Mouse (Mus musculus) lung, postnatal 0 days (tissue): Measurements from ENCODE around the gene Ssr1.

ENCODE experiments used
- CTCF ChIP-seq: IDR thresholded peaks from 2 replicates; pipeline ENCODE4 v1.5.1; 2016; ENCODE audit warnings: antibody characterized with exemption, mild to moderate bottlenecking
- EP300 ChIP-seq: IDR thresholded peaks from 2 replicates; pipeline ENCODE4 v1.6.1; 2016; ENCODE audit warnings: antibody characterized with exemption, mild to moderate bottlenecking, control low read depth

DNA sequence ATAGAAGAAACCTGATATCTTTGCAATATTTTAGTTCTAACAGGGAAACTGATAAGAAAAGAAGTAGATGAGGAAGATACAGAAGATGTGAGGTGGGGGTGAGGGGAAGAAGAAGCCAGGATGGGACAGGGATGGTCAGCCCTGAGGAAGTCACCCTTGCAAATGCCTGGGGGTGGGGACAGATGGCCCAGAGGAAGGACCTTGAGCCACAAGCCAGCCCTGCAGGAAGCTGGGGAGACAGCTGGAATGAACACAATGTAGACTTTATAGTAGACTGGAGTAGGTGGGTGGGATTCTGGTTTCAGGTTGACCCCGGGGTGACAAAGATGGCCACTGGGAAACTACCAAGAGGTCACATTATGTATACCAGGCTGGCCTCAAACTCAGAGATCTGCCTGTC, 39.7 kb downstream of the Ssr1 start:
- TF ChIP-seq EP300 (no peak), CTCF (no peak)
